Mouse (Mus musculus): ENCODE data around the gene Shank1. TPM values are rescaled to one million over a fixed set of nuclear protein-coding genes. Genes with fewer than 3 reads are reported as not detected.

Gene Shank1
- total RNA-seq, 4 experiments from 2014 or later = 0.17 to 0.43 (median 0.34) TPM

GRCm38 (mm10) chr7:44340226-44340625, 30.2 kb downstream of the Shank1 start:
- DNase-seq (ENCODE audit: low spot score in 2 of 2) = no peak

GRCm38 (mm10) chr7:44341119-44341518, 31.1 kb downstream of the Shank1 start:
- DNase-seq (ENCODE audit: low spot score in 2 of 2) = no peak

GRCm38 (mm10) chr7:44341714-44342113, 31.7 kb downstream of the Shank1 start:
- no peak for DNase-seq (ENCODE audit: low spot score in 2 of 2)

- no peak for DNase-seq (ENCODE audit: low spot score in 2 of 2)
These were observed 33.5 kb downstream of the Shank1 start for GRCm38 (mm10) chr7:44343459-44344015.

DNA sequence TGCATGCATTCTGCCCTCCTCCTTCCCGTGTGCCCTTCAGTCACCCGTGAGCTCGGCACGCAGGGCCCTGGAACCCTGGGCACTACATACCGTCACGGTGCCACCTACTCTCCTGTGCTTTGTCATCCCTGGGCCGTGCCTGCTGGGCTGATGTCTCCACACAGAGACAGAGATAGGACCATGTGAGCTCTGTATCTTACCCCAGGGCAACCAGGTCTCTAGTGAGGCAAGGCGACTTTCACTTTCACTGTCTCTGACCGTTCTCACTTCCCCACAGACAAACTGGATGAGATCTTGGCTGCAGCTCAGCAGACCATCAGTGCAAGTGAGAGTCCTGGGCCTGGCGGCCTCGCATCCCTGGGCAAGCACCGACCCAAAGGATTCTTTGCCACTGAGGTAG, 34.6 kb downstream of the Shank1 start:
- no peak for DNase-seq (ENCODE audit: low spot score in 2 of 2)

GRCm38 (mm10) chr7:44349043-44349442, 39.0 kb downstream of the Shank1 start:
- no peak for DNase-seq (ENCODE audit: low spot score in 2 of 2)

- DNase-seq (ENCODE audit: low spot score in 2 of 2) = peak; percentile 58 to 59
These were observed 41.1 kb downstream of the Shank1 start for GRCm38 (mm10) chr7:44350957-44351711.

DNA sequence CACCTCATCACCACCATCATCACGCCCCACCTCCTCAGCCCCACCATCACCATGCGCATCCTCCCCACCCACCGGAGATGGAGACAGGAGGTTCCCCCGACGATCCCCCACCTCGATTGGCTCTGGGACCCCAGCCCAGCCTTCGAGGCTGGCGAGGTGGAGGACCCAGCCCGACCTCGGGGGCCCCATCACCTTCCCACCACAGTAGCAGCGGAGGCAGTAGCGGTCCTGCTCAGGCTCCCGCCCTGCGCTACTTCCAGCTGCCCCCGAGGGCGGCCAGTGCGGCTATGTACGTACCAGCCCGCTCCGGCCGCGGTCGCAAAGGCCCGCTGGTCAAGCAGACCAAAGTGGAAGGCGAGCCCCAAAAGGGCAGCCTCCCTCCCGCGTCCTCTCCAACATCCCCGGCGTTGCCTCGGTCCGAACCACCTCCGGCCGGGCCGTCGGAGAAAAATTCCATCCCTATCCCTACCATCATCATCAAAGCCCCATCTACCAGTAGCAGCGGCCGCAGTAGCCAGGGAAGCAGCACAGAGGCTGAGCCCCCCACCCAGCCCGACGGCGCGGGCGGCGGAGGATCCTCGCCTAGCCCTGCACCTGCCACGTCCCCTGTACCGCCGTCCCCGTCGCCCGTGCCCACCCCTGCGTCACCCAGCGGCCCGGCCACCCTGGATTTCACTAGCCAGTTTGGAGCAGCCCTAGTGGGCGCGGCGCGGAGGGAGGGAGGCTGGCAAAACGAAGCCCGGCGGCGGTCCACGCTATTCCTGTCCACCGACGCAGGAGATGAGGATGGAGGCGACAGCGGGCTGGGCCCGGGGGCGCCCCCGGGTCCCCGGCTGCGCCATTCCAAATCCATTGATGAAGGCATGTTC, 42.1 kb downstream of the Shank1 start:
- no peak for DNase-seq (ENCODE audit: low spot score in 2 of 2)

DNA sequence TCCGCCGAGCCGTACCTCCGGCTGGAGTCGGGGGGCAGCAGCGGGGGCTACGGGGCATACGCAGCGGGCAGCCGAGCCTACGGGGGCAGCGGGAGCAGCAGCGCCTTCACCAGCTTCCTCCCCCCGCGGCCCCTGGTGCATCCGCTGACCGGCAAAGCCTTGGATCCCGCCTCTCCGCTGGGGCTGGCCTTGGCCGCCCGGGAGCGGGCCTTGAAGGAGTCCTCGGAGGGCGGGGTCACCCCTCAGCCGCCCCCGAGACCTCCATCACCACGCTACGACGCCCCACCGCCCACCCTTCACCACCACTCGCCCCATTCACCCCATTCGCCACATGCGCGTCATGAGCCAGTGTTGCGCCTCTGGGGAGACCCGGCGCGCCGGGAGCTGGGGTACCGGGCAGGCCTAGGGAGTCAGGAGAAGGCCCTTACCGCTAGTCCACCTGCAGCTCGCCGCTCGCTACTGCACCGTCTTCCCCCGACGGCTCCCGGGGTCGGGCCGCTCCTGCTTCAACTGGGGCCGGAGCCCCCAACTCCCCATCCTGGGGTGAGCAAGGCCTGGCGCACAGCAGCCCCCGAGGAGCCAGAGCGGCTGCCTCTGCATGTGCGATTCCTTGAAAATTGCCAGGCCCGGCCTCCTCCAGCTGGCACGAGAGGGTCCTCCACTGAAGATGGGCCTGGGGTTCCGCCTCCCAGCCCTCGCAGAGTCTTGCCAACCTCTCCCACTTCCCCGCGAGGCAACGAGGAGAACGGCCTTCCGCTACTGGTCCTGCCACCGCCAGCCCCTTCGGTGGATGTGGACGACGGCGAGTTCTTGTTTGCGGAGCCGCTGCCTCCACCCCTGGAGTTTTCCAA, 42.9 kb downstream of the Shank1 start:
- DNase-seq (ENCODE audit: low spot score in 2 of 2) = no peak

GRCm38 (mm10) chr7:44353601-44354340, 43.7 kb downstream of the Shank1 start:
- no peak for DNase-seq (ENCODE audit: low spot score in 2 of 2)

DNA sequence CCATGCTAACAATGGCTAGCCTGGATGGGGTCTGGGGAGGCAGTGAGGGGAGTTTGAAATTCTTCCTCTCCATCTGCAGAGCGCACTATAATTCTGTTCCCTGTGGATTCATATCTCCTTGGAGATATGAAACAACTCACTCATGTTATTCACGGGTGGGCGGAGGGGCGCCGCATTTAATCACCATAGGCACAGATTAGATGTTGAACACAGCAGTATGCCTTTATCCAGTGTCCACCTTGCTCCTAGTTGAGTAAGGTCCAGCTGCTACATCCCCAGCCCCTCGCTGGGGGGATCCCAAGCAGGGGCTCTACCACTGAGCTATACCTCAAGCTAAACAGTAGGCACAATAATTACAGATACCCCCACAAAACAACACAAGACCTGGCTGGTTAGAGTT, 45.4 kb downstream of the Shank1 start:
- DNase-seq (ENCODE audit: low spot score in 2 of 2) = no peak

GRCm38 (mm10) chr7:44356590-44357481, 46.8 kb downstream of the Shank1 start:
- DNase-seq (ENCODE audit: low spot score in 2 of 2) = no peak

DNA sequence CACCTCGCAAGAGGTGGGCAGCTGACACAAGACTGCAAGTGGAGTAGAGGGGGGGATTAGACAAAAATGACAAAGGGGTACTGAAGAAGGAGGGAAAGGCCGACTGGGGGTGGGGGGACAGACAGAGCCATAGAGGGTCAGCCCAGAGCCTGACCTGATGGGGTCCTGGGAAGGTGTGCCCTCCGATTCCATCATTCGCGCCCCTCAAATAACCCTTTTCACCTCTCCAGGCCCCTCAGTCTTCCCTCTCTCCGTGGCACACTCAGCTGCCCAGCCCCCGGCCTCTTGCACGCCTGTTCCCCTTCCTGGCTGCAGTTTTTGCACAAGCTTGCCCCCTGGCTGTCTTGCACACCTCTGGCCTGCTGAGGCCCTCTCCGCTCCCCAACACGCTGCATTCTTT, 47.5 kb downstream of the Shank1 start:
- DNase-seq (ENCODE audit: low spot score in 2 of 2) = no peak

GRCm38 (mm10) chr7:44358012-44358411, 48.0 kb downstream of the Shank1 start:
- DNase-seq (ENCODE audit: low spot score in 2 of 2) = no peak

DNA sequence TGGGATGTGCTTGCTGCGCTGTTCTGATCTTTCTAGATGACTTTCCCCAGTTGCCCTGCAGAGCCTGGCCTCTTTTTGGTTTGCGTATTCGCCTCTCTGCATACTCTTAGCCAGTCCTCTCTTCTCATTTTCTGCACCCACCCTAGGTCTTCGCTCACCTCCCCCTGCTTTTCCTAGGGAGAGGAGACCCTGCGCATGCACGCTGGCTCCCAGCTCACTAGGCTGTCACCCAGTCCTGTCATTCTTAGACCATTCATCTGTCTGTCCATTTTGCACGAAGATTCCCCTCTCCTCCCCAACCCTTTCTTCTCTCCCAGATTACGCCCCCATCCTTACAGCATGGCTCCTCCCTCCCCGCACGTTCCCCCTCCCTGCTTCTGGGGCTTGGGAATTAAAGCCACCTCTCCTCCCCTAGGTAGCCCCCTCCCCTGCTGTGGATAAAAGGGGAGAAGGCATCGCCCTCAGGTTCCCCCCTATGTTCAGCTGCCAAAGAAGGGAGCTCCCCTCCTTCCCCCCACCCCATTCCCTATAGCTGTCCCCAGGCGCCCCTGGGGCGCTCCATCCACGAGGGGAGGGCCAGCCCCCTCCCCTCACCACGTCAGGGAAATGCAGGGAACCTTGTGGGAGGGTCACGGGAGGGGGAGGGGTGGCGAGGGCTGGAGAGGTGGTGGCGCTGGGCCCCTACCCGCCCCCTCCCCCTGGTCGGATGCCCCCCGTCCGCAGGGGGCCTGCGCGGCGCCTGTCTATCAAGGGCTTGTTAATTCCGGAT, 49.0 kb downstream of the Shank1 start:
- no peak for DNase-seq (ENCODE audit: low spot score in 2 of 2)

DNA sequence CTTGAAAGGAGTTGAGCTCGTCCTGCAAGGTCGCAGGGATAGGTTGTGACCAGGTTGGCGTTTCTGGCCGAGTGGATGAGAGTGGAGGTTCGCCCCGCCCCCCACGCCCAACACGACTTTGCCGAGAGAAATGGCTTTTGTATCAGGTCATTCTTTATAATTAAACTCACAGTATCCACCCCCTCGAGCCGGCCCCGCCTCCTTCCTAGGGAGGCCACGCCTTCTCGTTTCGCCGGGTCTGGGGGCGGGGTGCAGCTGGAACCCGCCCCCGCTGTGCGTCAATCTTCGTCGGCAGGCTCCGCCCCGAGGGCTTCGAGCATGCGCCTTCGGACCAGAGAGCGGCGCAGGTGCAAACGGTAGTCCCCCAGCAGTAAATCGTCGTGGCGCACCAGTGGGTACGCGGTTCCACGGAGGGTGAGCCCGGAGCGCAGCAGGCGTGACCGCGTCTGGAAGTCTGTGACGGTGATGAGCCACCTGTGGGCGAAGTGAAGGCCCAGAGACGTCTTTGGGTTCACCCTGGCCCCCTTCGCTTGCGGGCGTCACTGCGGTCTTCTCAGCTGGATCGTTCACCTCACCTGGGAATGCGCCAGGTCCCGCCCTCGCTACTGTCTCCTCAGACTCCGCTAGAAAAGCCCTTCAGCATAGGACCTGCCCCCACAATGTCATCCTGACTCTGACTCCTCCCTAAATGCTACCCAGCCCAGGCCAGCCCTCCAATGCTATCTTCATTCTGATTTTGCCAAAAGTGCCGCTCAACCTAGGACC, 50.0 kb downstream of the Shank1 start:
- DNase-seq (ENCODE audit: low spot score in 2 of 2) = peak; percentile 89 to 90

DNA sequence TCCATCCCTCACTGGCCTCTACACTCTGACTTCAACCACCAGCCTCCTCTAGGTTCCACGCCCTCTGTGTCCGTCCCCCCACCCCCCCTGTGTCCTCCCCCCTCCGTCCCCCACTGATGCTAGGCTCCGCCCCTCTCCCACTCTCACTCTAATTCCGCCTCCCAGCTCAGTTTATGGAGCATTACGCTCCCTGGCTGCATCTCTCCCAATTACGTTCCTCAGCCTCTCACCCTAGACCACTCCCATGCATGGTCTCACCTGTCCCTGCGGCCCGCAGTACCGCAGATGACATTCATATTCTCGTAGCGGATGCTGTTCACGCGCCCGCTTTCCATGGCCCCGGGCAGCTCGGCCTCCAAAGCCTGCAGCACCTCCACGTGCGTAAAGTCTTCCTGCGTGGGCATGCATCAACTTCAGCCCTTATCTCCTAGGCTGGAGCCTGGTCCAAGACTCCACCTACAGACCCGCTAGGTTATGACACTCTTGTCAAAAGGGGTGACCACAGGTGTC, 50.8 kb downstream of the Shank1 start:
- no peak for DNase-seq (ENCODE audit: low spot score in 2 of 2)

DNA sequence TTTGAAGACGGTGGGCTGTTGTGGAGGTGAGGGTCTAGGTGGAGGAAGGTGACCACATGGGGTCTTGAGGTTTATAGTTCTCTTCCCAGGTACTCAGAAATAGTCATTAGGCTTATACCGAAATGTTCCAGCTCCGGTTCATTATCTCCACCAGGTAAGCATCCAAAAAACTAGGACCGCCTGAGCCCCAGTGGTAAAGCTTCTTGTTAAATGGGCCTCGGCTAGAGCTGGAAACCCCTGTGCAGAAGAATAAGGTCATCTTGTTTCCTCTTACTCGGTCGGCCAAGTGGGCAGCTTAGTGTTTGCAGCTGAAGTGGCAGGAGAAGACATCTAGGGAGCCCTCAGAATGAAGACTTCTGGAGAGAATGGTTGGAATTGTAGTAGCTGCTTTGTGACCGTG, 62.6 kb downstream of the Shank1 start:
- no peak for DNase-seq (ENCODE audit: low spot score in 2 of 2)

All from gastrocnemius, adult 8-10 months (tissue).